Mouse (Mus musculus): Measurements from ENCODE around the gene A4galt.

The A4galt gene

DNA sequence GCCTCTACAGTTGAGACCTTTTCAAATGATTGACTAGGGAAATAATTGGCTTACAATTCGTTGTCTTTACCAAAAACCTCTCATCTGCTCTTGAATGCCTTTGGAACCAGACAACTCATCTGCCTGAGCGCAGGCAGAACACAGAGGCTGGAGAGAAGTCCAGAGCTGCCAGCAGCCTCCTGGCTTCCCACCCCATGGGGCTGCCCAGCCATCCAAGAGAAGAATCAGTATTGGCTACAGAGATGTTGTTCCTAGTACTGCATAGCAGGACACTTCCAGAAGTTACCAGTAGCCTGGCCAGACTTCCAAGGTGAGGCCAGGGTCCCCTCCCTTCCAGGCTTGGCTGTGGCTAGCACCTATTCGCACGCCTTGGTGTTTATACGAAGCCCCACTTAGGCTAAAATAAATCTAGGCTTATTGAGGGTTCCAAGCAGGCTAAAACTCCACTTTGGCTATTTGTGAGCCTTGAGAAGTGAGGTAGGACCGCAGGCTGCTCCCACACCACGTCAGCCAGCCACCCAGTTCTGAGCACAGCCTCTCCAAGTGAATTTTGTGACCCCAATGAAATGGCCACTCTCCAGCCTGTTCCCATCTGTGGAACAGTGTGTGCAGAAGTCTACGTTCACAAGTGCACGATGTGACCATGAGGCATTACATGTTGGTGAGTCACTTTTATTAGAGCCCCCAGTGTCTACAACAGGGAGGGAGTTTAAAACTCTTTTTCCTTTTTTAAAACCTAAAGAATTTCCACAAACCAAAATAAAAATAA is 25.3 kb downstream of the A4galt start:
- DNase-seq (ENCODE audit: low spot score in 2 of 2), result no peak

DNA sequence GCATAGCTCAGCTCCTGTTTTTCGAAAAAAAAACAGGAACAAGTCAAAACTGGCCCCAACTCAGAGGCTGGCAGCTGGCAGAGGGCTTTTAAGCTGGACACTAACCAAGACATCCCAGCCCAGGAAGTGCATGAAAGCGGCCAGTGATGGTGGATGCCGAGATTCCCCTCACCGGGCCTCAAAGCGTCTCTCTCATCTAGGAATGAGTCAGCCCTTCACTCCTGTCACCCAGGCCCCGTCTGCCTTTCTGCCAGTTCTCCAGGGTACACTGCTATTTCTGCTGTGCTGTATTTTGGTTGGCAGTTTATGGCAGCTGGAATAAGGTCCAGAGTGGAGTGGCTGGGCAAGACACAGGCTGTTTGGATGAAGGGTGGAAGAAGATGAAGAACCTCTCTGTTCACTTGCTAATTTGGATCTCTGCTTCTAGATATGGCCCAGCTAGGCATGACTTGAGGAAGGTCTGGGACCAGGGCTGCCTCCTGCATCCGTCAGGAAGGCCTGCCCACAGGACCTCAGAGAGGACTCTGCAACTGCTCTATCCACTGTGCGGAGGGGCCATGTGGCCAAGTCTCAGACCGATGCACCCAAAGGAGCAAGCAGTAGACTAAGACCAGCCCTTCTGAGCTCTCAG is 27.3 kb downstream of the A4galt start:
- no peak for DNase-seq (ENCODE audit: low spot score in 2 of 2)

DNA sequence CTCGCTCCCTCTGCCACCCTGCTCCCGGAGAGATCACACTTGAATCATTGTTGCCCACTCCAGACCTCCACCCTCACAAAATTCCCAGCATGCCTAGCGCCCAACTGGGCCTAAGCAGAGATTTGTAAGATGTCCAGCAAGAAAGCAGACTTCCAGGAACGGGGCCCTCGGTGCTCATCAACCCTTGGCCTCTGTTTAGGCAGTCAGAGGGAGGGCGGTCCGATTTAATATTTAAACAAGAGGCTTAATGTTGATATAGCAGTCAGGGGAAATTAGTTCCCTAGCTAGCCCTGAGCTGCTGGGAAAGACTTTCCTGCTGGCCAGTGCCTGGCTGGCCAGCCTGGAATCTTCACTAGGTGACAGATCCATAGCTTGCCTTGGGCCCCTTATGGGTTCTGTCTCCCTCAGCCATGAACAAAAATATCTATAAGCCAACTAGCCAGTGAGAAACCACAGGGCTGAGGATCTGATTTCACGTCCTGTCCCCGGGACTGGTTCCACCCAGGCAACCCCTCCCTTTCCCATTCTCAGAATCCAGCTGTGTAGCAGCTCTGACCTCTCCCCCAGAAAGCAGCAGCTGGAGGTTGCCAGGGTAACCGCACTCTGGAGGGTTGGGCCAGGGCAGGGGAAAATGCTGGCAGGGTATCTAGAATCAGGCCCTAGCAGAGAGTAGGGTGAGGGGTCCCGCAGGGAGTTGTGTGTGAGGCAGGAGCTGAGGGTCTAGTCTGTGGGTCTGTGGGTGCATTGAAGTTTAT is 28.2 kb downstream of the A4galt start:
- DNase-seq (ENCODE audit: low spot score in 2 of 2), result peak; percentile 21 to 23

DNA sequence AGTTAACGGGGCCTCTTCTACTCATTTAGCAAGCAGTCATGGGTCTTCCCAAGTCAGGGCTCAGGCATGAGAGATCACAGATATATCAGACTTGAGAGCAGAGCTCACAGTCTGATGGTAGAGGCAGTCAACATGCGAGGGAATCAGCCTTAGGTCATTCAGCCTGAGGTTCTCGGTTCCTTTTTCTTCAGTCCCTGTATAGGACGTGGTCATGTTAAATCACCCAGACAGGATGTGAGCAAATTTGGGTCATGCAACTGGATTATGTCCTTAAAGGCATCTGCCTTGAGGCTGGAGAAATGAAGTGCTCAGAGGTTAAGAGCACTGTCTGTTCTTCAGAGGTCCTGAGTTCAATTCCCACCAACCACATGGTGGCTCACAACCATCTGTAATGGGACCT is 29.9 kb downstream of the A4galt start:
- no peak for DNase-seq (ENCODE audit: low spot score in 2 of 2)

DNA sequence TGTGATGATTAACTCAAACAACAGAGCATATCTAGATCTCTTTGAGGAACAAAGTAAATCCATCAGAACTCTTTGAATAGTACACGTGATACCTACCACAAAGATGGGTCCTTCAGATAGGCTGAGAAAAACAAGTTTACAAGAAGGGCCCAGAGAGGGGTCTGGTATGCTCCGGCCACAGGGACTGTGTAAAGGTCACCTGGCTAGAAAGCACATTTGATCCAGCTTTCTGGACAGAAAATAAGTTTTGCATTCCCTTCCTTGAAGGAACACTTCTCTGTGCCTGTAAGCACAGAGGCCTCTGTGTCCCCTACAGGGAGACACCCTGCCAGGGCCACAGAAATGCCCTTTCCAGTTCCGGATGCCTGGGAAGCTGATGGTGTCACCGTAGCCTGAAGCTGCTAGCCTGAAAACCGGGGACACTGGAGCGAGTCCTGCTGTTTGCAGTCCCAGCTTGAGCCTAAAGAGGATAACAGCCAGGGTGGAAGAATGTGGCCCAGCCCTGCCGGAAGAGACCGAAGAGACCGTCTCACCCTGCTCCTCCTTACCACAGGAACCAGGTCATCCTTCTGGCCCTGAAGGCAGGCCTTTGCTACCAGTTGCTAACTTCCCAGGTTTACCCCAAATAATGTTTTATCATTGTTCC is 31.1 kb downstream of the A4galt start:
- DNase-seq (ENCODE audit: low spot score in 2 of 2), result no peak

DNA sequence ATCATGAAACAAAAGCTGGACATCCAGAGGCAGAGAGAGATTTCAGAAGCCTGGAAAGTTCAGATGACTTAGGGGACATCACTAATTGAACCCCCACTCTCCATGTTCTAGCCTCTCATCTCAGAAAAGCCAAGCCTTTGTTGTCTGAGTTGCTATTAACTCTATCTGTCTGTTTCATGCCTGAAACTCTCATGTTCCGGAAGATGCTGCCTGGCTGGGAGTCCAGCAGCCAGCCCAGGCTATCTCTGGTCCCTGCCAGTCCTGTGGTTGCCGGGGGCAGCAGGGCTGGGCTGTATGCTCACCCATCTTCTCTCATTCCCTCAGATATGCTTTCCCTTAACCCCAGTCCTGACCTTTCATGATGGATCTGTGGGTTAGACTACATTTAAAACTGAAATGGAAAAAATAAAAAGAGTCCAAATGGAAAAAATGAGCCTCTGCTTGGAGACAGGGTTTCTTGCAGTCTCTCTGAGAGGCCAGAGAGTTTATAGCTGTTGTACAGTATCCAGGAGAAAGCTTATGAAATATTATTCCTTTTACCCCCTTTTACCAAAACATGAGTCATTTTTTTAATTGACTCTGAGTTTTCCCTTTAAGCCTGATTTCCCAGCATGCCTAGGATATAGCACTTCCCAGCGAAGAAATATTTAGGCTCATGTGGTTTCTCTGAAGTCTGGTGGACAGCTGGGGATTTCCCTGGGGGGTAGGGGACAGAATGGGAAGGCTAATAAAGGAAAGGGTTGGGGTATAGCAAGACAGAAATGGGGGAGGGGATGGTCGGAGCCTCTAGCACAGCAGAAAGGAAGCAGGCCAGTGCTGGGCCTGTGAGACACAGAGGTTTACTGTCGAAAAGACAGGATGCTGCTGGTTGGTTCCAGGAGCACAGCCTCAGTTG is 36.0 kb downstream of the A4galt start:
- no peak for DNase-seq (ENCODE audit: low spot score in 2 of 2)

DNA sequence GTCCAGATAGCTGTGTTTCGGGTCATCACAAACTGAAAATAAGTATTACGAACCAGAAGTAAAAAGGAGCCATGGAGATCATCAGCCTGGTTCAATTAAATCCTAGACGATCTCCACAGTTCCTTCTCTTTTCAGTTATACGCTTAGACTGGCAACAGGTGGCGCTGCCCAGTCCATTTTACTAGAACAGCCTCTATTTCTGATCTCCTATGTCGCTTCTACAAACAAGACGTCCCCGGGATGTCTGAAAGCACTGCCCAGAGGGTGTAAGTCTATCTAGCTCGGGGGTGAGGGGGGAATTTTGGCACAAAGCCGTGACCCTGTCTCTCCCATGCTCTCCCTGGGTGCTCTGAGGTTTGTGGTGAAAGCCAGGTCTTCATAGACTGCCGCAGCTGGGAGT is 41.3 kb downstream of the A4galt start:
- DNase-seq (ENCODE audit: low spot score in 2 of 2), result peak; percentile 12 to 30

DNA sequence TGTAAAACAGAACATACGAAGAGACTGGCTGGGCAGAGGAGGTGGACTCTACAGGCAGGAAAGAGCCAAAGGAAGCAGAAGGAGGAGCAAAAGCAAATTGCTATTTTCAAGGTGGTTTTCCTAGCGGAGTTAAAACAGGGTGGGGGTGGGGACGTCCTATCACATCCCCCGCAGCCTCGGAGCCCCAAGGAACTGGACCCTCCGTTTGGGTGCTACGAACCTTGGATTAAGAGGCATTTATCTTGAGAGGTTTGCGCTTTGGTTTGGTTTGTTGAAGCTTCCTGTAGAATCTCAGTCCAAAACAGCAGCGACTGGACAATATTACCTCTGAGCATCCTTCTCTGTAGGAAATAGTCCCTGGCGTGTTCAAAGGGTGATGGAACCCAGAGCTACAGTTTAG is 41.9 kb downstream of the A4galt start:
- DNase-seq (ENCODE audit: low spot score in 2 of 2), result no peak

DNA sequence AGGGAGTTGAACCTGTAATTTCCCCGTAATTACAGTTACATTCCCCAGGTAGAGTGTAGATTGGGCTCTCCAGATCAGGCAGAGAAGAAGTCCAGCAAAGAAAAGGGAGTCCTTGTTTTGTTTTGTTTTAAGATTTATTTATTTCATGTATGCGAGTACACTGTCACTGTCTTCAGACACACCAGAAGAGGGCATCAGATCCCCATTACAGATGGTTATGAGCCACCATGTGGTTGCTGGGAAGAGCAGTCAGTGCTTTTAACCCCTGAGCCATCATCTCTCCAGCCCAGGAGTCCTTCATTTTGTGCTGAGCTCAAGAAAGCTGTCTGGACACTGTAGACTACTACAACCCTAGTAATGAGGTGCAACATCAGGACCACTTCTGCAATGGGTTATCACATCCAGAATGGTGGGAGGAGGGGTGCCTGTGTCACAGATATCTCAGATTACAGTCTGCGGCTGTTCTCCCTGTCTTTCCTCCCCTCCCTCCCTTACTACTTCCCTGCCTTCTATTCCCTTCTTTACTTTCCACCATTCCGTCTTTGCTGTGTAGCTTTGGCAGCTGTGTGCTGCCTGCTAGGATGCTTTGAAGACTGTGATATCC is 42.4 kb downstream of the A4galt start:
- no peak for DNase-seq (ENCODE audit: low spot score in 2 of 2)

DNA sequence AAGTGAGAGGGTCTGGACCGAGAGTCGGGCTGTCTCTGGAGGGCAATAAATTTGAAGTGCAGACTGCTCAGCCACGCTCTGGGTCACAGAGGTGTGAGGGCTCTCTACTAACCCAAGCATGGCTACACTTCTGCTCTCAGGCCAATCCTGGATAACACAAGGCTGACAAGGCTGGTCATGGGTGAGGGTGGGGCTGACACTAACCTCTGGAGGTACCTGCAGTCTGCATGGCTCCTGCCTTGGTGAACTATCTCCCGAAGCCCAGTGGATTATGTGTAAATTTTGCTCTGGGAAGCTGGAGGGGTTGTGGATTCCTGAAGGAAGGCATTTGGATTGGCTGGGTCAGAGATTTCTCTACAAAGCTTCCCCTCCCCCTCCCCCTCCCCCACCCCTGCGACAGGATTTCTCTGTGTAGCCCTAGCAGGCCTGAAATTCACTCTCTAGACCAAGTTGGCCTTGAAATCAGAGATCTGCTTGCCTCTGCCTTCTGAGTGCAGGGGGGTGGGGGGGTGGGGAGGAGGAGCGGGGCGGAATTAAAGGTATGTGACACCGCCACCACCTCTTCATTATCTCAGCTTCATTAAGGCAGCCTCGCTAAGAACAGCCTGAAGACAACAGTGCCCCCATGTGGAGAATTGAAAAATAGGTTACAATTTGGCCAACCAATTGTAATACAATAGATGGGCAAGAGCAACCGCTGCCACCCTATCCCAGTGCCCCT is 46.7 kb downstream of the A4galt start:
- DNase-seq (ENCODE audit: low spot score in 2 of 2), result peak; percentile 55 to 66

DNA sequence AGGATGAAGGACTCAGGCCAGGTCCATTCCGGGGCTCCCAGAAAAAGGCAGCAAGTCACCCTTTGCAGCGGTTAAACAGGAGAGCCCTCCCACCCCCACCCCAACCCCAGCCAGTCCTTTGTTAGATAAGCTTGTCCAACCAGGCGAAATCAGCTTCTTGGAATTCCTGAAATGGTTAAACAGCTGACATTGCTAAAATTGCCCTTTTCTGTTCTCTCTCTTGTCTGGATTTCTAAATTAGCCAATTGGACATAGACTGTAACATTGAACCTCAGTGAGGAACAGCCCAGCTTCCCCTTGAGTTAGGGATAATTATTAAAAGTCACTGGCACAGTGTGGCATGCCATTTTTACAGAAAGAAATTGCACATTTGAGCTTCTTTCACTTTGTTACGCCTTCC is 49.2 kb downstream of the A4galt start:
- DNase-seq (ENCODE audit: low spot score in 2 of 2), result no peak

DNA sequence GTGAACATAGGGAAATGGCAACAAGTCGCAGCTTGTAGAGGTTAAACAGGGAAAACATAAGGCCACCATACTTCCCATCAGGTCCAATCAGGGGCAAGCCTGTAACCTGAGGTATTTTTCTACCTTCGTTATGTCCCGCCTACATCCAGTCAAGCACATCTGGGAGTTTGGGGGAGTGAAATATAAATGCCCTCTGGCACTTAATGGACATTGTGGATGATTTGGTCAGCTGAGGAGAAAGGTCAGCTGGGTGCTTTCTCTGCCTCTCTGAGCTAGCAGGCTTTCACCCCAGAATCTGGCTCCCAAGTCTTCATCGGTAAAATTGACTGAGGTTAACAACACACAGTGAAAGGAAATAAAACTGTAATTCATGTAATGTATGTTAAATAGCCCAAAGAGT is 58.2 kb downstream of the A4galt start:
- no peak for DNase-seq (ENCODE audit: low spot score in 2 of 2)

DNA sequence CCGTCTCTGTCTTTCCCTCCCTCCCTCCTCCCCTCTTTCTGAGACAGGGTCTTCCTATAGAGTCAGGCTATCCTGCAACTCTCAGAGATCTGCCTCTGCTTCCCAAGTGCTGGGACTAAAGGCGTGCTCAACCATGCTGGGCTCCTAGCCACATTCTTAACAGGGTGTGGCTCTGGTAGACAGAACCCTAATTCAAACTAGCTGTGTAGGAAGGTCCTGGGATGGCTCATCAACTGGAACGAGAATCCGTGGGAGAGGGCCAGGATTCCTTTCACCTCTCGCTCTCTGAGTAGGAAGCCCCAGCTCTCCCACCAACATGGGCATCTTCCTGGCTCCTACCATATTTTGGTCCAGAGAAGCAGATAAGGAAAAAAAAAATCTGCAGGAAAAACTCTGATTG is 69.2 kb downstream of the A4galt start:
- DNase-seq (ENCODE audit: low spot score in 2 of 2), result no peak

DNA sequence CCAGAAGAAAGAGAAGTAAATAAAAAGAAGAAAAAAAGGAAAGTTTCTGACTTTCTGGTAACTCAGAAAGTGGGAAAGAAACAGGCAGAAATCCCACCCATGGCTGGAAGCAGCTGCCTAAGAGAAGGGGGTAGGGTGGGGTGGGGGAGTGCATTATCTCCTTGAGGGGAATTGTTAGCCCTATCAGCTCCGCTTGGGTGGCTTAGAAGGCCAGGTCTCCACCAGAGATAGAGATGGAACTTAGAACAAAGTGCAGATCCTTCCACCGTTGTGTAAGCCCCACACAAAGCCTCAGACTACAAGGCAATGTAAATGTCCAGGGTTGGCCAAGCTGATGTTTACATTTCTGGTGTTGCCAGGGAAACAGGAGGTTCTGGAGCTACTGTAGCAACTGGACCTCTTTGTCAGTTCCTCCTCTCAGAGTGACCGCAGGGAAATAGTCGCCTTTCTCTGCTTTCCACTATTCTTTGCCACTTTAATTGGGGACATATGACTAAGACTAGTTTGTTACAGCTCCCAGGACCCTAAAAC is 69.7 kb downstream of the A4galt start:
- DNase-seq (ENCODE audit: low spot score in 2 of 2), result no peak

DNA sequence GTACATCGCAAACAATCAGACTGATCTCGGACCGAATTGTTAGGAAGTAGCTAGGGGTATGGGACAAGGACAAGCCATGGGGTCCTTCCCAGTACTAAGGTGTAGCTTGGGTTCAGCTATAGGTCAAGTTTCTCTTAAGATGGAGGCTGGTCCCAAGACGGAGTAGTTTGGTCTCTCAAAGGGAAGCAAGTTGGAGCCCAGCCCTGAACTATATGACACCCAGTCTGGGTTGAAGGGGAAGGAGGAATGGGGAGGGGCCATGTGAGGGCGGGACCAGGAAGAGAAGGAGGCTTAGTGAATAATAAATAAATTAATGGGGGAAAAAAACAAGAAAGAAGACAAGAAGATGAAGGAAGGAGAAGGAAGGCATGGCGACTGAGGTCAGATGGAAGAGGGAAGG is 71.6 kb downstream of the A4galt start:
- DNase-seq (ENCODE audit: low spot score in 2 of 2), result no peak
